Mouse (Mus musculus) erythroid progenitor cell, adult 5-6 weeks (primary cell): ENCODE data around the gene Endou. TPM values are rescaled to one million over a fixed set of nuclear protein-coding genes. Genes with fewer than 3 reads are reported as not detected.
A peak's percentile ranks its signal among the peaks of the same experiment; 100 is the strongest.
"Not testable (repeated sequence)": the region's sequence is repeated elsewhere in the genome, so short reads cannot be mapped to it uniquely, and the experiment has no call there.

ENCODE experiments used
- ATAC-seq: replicated peaks from 2 replicates; pipeline ENCODE4 v1.8.0; 2016; ENCODE audit warnings: moderate number of reproducible peaks, mild to moderate bottlenecking, moderate TSS enrichment, inconsistent platforms; ENCODE audit not compliant: poor library complexity, low FRiP score, severe bottlenecking
- total RNA-seq, 2 experiments: library from RNA; stranded (forward) in 1 of 2; stranded (reverse) in 1 of 2; fragments of 150-400 nt in 1 of 2; fragments of 186-747, 209-891 nt in 1 of 2; gene quantifications; 2 replicates each; pipeline versions ENCODE4 v1.2.3 to v1.2.4; 2015 to 2017; ENCODE audit warnings: low replicate concordance in 2 of 2

The Endou gene
- total RNA-seq, 2 experiments from 2014 or later: 3.8 TPM; not detected in 1

DNA sequence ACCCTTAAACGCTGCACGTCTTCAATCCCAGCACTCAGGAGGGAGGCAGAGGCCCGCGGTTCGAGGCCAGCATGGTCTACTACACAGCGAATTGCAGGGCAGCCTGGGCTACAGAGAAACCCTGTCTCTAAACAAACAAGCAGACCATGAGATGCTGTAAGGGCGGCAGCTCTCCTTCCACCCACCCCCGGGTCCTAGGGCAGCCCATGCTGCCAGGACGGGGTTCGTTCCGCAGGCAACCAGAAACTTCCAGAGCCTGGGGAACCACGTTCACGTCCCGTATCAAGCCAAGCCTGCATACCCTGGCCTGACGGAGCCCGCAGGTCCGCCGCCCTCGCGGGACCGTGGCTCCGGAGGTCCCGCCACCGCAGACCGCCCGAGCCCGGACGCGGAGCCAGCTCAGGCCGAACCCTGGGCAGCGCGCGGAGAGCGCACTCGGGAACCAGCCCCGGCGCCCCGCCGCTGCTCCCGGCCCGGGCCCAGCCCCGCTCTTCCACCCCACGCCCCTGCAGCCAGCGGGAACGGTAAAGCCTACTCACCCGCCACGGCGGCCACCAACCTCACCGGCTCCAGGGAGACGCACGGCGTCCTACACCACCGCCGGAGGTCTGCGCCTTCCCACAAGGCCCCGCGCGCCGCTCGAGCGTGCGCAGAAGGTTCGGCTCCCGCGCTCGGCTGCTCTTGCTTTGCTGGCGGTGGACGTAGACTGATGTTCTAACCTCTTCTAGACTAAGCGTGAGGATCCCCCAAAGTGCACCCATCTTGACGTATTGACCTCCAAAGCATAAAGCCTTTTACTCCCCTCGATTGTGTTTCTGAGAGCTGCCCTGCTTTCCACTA lies 25.7 kb downstream of the Endou start, which contains the start of gene Rpap3:
Gene Rpap3 (minus strand): TSS at position 615 of the 840 bp plus-strand sequence.
- peak; percentile 92 for ATAC-seq

DNA sequence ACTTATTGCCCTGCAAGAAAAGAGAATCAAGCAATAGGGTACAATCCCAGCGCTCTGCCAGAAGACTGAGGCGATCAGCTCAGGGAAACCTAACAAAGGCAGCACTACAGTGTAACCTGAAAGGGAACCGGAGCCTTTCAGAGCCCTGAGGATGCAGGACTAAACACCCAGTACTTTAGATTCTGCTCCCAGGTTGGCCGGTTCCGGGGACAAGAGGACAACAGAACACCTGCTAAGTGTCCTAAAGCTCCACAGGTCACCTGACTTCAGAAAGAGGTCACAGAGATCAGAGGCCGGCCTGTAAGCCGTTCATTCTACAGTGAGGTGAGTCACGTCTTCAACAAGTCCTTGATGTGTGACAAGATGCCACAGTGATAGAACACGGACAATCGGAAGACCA lies 34.5 kb downstream of the Endou start:
- ATAC-seq: no peak

DNA sequence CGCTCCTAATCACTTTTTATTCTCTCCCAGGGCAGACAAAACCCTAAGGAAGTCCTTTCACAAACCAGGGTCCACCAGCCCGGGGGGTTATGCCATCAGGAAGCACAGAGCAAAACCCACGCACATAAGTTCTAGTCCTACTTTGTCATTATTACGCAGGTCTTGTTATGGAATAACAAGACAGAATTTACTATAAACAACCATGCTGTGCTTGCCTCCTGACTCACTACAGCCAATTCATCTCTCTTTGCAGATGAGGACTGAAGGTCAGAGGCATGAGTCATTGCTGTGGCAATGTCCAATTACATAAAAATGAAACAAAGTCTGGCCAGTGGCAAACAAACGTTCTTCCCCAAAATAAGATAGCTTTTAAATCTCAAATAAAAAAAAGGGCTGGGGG lies 37.7 kb downstream of the Endou start:
- ATAC-seq: no peak

DNA sequence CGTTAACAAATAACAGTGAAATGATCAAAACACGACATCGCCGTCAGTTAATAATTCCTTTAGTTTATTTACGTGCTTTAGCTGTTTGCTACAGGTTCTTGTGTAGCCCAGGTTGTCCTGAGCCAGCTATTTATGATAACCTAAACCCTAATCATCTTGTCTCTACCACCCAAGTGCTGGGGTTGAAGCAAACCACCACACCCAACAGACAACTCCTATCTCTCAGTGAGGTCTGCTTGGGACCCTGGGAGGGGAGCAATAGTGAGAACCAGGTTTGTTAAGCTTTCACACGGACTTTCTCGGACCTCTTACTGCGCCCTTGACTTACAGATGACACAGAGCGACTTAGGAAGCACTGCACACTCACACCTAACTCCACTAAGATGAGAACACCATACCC lies 47.0 kb downstream of the Endou start:
- ATAC-seq: no peak

DNA sequence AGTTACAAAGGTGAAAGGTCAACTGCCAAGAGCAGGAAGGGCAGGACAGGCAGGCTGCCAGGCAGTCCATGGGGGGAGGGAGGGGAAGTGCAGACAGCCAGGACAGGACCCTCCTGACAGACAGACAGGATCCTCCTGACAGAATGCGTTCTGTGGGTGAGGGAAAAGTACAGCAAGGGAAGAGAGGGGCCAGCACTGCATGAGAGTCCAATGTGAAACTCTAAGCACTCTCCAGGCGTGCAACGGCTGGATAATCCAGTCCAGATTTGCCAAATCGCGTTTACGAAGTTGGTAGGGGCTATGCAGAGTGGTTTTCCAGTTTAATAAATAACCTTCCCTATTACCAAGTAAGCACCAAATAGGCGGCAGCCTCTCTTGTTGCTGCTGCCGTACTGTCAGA lies 49.1 kb downstream of the Endou start:
- no peak for ATAC-seq

DNA sequence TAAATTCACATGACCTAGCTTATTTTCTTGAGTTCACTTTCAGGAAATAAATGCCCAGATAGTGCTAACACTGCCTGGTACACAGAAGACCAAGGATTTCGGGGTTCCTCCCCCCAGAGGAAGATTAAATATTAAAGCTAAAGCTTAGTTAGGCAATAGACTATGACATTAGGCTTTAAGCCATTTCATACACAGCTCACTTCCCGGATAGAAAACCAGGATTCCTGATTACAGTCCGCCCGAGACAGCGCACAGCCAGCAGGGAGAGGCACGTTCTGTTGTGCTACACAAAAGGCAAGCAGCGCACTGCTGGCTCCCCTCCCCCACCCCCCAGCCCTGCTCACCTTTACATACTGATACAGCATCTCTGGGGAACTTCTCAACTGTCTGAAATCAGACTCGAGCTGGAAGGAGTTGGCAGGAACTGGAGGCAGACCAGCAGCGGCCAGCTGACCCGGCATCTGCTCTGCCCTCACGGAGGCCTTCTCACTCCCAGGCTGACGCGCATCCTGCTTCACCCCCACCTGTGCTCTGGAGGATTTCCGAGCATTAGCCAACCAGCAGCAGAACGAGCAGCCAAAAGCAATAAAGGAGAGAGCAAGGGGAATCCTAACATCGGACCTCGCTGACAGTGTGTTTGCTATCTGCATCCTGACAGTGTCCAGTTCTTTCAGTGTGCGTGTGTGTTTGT lies 51.0 kb downstream of the Endou start:
- 0 out of 2 replicates have a peak, but pooled peaks have one; percentile 34 for ATAC-seq

DNA sequence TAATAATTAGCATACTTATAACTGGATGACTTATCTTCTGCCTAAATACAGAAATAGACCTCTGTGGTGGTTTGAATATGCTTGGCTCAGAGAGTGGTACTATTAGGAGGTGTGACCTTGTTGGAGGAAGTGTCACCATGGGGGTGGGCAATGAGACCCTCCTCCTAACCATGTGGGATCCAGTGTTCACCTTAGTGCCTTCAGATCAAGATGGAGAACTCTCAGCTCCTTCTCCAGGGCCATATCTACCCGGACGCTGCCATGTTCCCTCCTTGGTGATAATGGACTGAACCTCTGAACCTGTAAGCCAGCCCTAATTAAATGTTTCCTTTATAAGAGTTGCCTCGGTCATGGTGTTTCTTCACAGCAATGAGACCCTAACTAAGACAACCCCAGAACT lies 53.8 kb downstream of the Endou start:
- ATAC-seq: no peak

DNA sequence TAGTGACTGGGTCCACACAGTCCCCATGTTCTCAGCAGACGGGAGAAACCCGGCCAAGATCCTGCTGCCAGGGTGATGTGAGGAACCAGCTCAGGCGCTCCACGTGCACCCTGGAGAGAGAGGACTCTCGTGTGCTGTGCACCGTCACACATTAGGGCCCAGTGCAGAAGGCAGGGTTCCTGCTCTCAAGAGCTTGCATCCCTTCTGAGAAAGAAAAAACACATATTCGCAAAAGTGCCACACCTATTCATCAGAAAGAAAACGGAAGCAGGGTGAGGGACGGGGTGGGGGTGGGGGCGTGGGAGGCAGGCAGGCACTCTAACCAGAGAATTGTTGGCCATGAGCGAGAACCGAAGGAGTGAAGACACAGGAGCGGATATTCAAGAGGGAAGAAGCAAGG lies 55.2 kb downstream of the Endou start:
- ATAC-seq: no peak

DNA sequence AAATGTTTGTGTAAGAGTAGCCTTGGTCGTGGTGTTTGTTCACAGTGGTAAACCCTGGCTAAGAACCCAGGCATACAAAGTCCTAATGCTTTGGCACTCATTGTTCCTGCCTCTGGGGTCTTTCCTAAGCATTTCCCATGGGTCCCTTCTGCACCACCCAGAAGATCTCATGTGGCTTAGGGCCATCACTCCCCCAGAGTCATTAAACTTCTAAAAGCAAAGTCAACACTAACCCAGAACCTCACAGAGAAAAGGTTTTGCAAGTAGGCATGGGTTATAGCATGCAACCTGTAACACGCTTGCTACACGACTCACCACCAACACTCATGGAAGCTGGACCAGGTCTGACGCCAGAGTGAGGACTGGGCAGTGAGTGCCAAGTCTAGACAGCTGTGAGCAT lies 56.7 kb downstream of the Endou start:
- no peak for ATAC-seq

DNA sequence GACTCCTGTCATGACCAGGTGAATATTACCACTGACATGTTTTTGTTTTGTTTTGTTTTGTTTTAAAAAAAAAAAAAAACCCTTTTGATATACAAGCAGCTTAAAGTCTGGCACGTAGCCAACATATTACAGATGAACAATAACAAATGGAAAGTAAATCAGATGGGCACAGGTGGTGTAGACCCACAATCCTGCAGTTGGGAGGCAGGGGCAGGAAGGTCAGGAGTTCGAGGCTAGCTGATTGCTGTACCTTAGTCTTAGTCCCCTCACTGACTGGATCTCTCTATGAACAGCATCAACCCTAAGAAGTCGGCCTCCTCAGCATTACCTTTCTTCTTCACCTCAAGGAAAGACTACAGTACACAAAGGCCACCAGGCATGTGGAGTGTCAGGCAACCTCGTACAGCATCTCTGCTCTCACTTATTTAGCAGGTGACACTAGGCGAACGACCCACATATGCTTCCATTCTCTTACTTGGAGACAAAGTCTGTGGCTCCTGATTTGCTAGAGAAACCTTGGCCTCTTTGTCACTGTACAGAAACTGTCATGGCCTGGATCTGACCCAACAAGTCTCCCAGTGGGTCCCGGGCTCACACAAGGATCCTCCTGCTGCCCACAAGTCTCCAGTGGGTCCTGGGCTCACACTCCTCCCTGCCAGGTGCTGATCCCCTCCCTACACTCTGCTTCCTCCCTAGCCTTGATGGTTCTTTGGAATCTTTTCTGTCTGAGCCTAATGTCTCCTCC lies 57.7 kb downstream of the Endou start:
- no peak for ATAC-seq

DNA sequence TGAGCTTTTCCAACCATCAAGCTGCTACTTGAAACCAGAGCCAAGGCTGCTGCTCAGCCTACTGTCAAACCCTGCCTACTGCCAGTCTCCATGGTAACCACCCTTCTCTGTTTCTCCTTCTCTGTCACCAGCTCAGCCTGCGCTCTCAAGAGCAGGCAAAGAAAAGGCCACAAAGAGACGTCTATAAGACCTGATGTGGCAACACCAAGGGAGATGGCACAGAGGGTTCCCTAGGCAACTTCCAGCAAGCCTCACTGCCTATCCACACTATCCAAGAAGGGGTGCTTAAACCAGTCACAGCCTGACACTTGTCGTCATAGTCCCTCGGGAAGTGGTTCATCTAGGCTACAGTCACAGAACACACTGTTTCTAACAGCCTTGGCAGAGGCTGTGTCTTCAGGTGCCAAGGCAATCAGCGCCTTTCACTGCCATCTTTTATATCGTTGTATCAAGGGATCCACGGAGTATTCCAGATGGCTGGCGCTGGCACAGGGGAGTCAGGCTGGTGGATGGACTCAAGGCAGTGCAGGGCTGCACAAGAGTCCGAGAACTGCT lies 58.9 kb downstream of the Endou start:
- ATAC-seq: no peak

DNA sequence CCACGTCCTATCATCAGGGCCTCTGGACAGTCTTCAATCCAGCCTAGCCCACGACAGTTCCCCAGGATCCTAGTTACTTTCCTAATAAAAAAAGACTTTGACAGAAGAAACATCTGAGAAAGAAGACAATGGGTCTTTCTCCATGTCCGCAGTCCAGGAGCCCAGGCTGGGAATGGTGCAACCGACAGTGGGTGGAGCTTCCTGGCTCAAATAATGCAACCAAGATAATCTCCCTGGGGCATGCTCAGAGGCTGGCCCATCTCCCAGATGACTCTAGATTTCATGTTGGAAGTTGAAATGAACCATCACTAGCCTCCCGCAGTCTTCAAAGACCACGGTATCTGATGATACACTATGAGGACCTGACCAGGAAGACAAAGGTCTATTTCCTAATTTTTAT lies 60.6 kb downstream of the Endou start:
- no peak for ATAC-seq

- ATAC-seq: not testable (repeated sequence)
These were observed 62.8 kb downstream of the Endou start for GRCm38 (mm10) chr15:97668158-97668877.

DNA sequence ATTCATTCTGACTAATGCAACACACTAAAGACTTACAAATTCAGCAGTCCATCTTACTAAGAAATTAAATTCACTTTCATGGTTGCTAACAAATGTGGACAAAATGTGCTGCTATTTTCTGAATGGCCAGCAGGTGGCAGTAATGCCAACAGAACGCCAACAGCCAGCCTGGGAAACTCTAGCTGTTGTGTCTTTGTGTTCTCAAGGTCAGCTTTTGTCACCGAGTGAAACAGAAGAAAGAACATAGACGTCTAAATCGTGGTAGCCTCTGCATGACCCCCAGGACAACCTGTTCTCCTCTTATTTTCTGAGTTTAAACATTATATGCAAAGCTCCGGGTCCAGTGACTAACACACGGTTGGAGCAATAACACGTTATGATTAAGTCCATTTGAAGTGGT lies 63.7 kb downstream of the Endou start:
- ATAC-seq: no peak

GRCm38 (mm10) chr15:97666457-97666770 lies 64.7 kb downstream of the Endou start:
- no peak for ATAC-seq

DNA sequence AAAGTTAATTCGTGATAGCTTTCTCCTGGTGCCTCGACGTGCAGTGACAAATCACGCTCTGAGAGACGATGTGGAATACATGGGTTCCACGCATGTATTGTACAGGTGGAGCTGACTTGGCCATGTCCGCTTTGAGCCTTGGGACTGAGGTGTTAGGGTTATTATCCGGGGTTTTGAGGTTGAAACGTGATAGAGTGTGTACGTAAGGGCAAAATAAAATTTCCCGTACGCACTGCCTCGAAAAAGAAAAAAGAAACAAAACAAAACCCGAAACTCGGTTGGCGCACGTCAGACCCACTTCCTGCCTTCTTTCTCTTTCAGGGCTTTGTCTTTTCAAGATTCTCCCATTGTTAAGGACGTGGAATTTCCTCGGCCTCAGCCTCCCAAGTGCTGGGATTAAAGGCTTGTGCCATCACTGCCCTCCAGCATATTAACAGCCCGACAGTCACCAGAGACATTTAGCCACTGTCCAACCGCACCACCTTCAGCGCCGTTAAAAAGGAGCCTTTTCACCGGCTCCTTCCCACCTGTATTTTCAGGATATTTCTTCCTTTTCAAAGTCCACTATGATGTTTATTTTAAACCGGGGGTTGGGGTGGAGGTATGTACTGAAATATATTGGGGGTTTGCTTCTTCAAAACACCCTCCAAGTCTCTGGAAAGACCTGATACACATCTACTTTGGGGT lies 65.2 kb downstream of the Endou start:
- no peak for ATAC-seq

DNA sequence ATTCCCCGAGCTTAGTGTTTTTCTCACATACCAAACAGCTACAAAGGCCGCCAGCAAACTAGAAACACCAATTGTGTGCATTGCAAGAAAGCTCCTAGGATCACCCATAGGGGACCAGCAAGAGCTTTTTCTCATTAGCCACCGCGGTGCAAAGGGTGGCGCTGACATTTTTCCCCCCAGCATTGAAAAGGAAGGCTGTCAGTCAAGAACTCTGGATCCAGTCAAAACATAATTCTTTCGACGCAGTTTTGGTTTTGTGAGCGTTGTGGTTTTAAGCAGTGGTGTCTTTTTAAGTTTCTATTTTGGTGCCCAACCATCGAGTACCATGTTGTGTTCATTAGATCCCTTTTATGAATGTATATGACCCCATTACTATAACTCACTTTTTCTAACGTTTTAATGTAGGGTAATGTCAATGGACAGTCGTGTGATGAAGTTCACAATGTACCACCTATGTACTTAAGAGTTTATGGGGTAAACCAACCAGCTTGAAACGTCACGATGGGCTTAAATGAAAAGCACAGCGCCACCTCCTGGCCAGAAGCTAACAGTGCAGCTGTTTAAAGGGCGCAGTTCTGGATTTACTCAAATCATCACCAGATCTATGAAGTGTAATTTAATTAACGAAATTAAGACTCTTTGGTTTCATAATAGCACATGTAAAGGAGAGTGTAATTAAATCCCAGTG lies 66.0 kb downstream of the Endou start:
- ATAC-seq: 0 out of 2 replicates have a peak, but pooled peaks have one; percentile 35

- ATAC-seq: peak; percentile 72
These were observed 67.3 kb downstream of the Endou start for GRCm38 (mm10) chr15:97663750-97664406.
